Mouse (Mus musculus): ENCODE measurements at regions not wholly inside any gene's neighbourhood (a gene's known extent, or its start where the extent isn't known, plus 50 kb on each side); places are given as distances from the start of the nearest gene placed in this dataset.

- TF ChIP-seq MYOG (IDR thresholded peaks at IDR 0.05; ENCODE audit: control insufficient read depth in 1 of 3, insufficient read depth in 1 of 3, insufficient read length in 2 of 3, low read depth in 2 of 3) (no peak), MAX (IDR thresholded peaks at IDR 0.05; ENCODE audit: low read depth) (no peak), USF1 (IDR thresholded peaks at IDR 0.05; ENCODE audit: low read depth) (no peak), POLR2A (IDR thresholded peaks at IDR 0.05; ENCODE audit: insufficient read length, low read depth) (no peak), CEBPB (IDR thresholded peaks at IDR 0.05; ENCODE audit: insufficient read depth, poor library complexity, severe bottlenecking) (no peak), TCF3 (IDR thresholded peaks at IDR 0.05; ENCODE audit: insufficient read length, low read depth) (no peak)
Observed at GRCm38 (mm10) chr2:166426457-166426856, 271.0 kb upstream of the Sulf2 start.
